ENCODE assay signal across 9 mouse cellular contexts in genomic region chr10:40519586-40519985, GRCm38 (mm10). TPM values are rescaled to one million over a fixed set of nuclear protein-coding genes. Genes with fewer than 3 reads are reported as not detected.
DNase-seq lines count a peak whose midpoint lies in the region; ATAC-seq and TF ChIP-seq lines count a peak whose summit lies in the region.
"Had no signal": no experiment of that assay in that cellular context is flagged by ENCODE, and none has a peak within 500 bp of the region (broad histone marks: within the 10 kb centered on the region; RNA-seq: fewer than 3 reads in every experiment).

No protein-coding gene starts in this region.

- no peak for TF ChIP-seq POLR2A in liver, adult 2 months (IDR thresholded peaks at IDR 0.05; ENCODE audit: extremely low read depth, insufficient read depth, low read length)

- no peak overlapping the region for H3K4me3 ChIP-seq in liver, adult 2 months (ENCODE audit: insufficient read depth, low read depth, low read length)
- no peak overlapping the region for H3K4me3 ChIP-seq in liver, embryonic 12.5 days
- no peak overlapping the region for H3K4me3 ChIP-seq in hindbrain, embryonic 14.5 days (replicated peaks; ENCODE audit: low read length)

- H3K9ac ChIP-seq in liver, adult 2 months (ENCODE audit: low read depth, low read length) = 0 out of 2 replicates have a peak overlapping the region, but pooled peaks have one; percentile 0
- H3K9ac ChIP-seq in liver, embryonic 12.5 days = no peak overlapping the region
- no peak overlapping the region for H3K9ac ChIP-seq in hindbrain, embryonic 14.5 days
- H3K9ac ChIP-seq: liver, embryonic 14.5 days had no signal

- no peak for ATAC-seq in liver, embryonic 12.5 days
- ATAC-seq in hindbrain, embryonic 14.5 days (ENCODE audit: low FRiP score) = peak; percentile 31; the same call in 1 of the 2 replicates
- no peak for ATAC-seq in inflammation-experienced regulatory T-cells, adult 6 months

- no peak overlapping the region for H3K4me2 ChIP-seq in liver, embryonic 12.5 days
- H3K4me2 ChIP-seq in hindbrain, embryonic 14.5 days (replicated peaks) = no peak overlapping the region

- no peaks in the 10 kb centered on the region for H3K27me3 ChIP-seq in liver, adult 2 months (ENCODE audit: control insufficient read depth, insufficient read depth, low read length)
- H3K27me3 ChIP-seq in liver, embryonic 12.5 days (replicated peaks) = 0 out of 2 replicates have a peak, but pooled peaks cover 3% of the 10 kb centered on the region
- H3K27me3 ChIP-seq in hindbrain, embryonic 14.5 days (ENCODE audit: control insufficient read depth, insufficient read depth, low read length) = no peaks in the 10 kb centered on the region

- DNase-seq in adrenal gland, postnatal 14 days = peak; percentile 56
- no peak for DNase-seq in adrenal gland, adult 18-20 months (ENCODE audit: low spot score in 2 of 2)
- DNase-seq in liver, adult 2 months (ENCODE audit: extremely low read depth, low read depth, low spot score) = peak; percentile 83
- DNase-seq in hindbrain, embryonic 14.5 days (ENCODE audit: low spot score) = peak; percentile 50
- DNase-seq in lung, postnatal 14 days = peak; percentile 46
- DNase-seq in gastrocnemius, postnatal 4 days (ENCODE audit: low spot score in 2 of 2) = no peak

- peaks cover 8% of the 10 kb centered on the region for H3K4me1 ChIP-seq in liver, adult 2 months (ENCODE audit: control insufficient read depth, insufficient read depth, low read length)
- peaks cover 4% of the 10 kb centered on the region; the same call in 1 of the 2 replicates for H3K4me1 ChIP-seq in liver, embryonic 12.5 days
- H3K4me1 ChIP-seq in hindbrain, embryonic 14.5 days (replicated peaks; ENCODE audit: control insufficient read depth, insufficient read depth, low read length) = peaks cover 11% of the 10 kb centered on the region

- 12% methylated on average over 4 of the region's 4 CpGs for WGBS in liver, adult 2 months
- WGBS in liver, embryonic 12.5 days (ENCODE audit: insufficient replicate concordance) = 72% methylated on average over 4 of the region's 4 CpGs
- 64% methylated on average over 4 of the region's 4 CpGs for WGBS in hindbrain, embryonic 14.5 days

- no peaks in the 10 kb centered on the region for H3K9me3 ChIP-seq in liver, embryonic 12.5 days (replicated peaks)
- no peaks in the 10 kb centered on the region for H3K9me3 ChIP-seq in hindbrain, embryonic 14.5 days (ENCODE audit: control insufficient read depth, low read length)

- TF ChIP-seq CTCF in liver, adult 2 months (IDR thresholded peaks at IDR 0.05; ENCODE audit: low read depth, low read length) = no peak

- H3K27ac ChIP-seq in liver, adult 2 months (replicated peaks; ENCODE audit: insufficient read depth, low read depth, low read length) = peak overlapping the region; percentile 50
- no peak overlapping the region for H3K27ac ChIP-seq in liver, embryonic 12.5 days
- H3K27ac ChIP-seq in hindbrain, embryonic 14.5 days = no peak overlapping the region
- H3K27ac ChIP-seq: liver, embryonic 14.5 days had no signal

- no peaks in the 10 kb centered on the region for H3K79me2 ChIP-seq in liver, adult 2 months (ENCODE audit: control insufficient read depth, insufficient read depth, low read length)

- H3K36me3 ChIP-seq in liver, adult 2 months (ENCODE audit: control insufficient read depth, insufficient read depth, low read length) = no peaks in the 10 kb centered on the region
- H3K36me3 ChIP-seq in liver, embryonic 12.5 days = no peaks in the 10 kb centered on the region
- H3K36me3 ChIP-seq in hindbrain, embryonic 14.5 days (replicated peaks; ENCODE audit: control insufficient read depth, insufficient read depth) = no peaks in the 10 kb centered on the region

RNA-seq across cellular contexts. Expression of gene Slc22a16, which starts 50.5 kb away (rescaled TPM):
- not detected in 2 replicates for total RNA-seq in adrenal gland, postnatal 14 days (2021)
- not detected for total RNA-seq in adrenal gland, adult 18-20 months (2021)
- not detected in 2 replicates for total RNA-seq in liver, adult 2 months (2014; rRNA removed)
- not detected in 2 replicates for polyA plus RNA-seq in liver, adult 2 months (2012; rRNA removed)
- polyA plus RNA-seq in liver, embryonic 12.5 days (2016; fragmentation: Nextera tagmentation; extraction: Ambion mirVana) = not detected in 2 replicates
- not detected in 2 replicates for polyA plus RNA-seq in hindbrain, embryonic 14.5 days (2014; fragmentation: Nextera tagmentation; extraction: Ambion mirVana)
- not detected for polyA plus RNA-seq in inflammation-experienced regulatory T-cells, adult 6 months (2017; shearing (Covaris generic))
- not detected for total RNA-seq in gastrocnemius, postnatal 4 days (2021)
- polyA plus RNA-seq: liver, embryonic 14.5 days had no signal

Comparison
In these comparisons a context has a peak if more than half of its experiments do, and no peak if none do; other contexts are left out.
1. DNase-seq: peak in adrenal gland, postnatal 14 days (single experiment), liver, adult 2 months (single experiment), hindbrain, embryonic 14.5 days (single experiment) and lung, postnatal 14 days (single experiment); none in adrenal gland, adult 18-20 months (0 of 2) and gastrocnemius, postnatal 4 days (0 of 2).